Mouse (Mus musculus): ENCODE measurements at regions not wholly inside any gene's neighbourhood (a gene's known extent, or its start where the extent isn't known, plus 50 kb on each side); places are given as distances from the start of the nearest gene placed in this dataset.

GRCm38 (mm10) chr3:42040270-42040812 is 297.9 kb downstream of the D3Ertd751e start:
- H3K27ac ChIP-seq, result no peak overlapping the region
- WGBS, result 56% methylated on average over 2 of the region's 2 CpGs
- no peak overlapping the region for H3K9ac ChIP-seq
- no peaks in the 10 kb centered on the region for H3K4me1 ChIP-seq
- no peak overlapping the region for H3K4me3 ChIP-seq
- no peaks in the 10 kb centered on the region for H3K36me3 ChIP-seq
- H3K27me3 ChIP-seq, result no peaks in the 10 kb centered on the region
- no peak overlapping the region for H3K4me2 ChIP-seq
- H3K9me3 ChIP-seq, result no peaks in the 10 kb centered on the region
- ATAC-seq (ENCODE audit: borderline replicate concordance, extremely low read depth, low FRiP score, low TSS enrichment), result no peak

GRCm38 (mm10) chr3:42040959-42041358 is 298.5 kb downstream of the D3Ertd751e start:
- H3K4me1 ChIP-seq, result no peaks in the 10 kb centered on the region
- no peak overlapping the region for H3K4me3 ChIP-seq
- H3K4me2 ChIP-seq, result no peak overlapping the region
- 86% methylated on average over 2 of the region's 2 CpGs for WGBS
- H3K9ac ChIP-seq, result no peak overlapping the region
- no peaks in the 10 kb centered on the region for H3K36me3 ChIP-seq
- no peaks in the 10 kb centered on the region for H3K27me3 ChIP-seq
- no peak for ATAC-seq (ENCODE audit: borderline replicate concordance, extremely low read depth, low FRiP score, low TSS enrichment)
- H3K27ac ChIP-seq, result no peak overlapping the region
- H3K9me3 ChIP-seq, result no peaks in the 10 kb centered on the region

- no peaks in the 10 kb centered on the region for H3K4me1 ChIP-seq
- H3K27ac ChIP-seq, result no peak overlapping the region
- no peak overlapping the region for H3K4me2 ChIP-seq
- no peak for ATAC-seq (ENCODE audit: borderline replicate concordance, extremely low read depth, low FRiP score, low TSS enrichment)
- no peak overlapping the region for H3K9ac ChIP-seq
- 84% methylated on average over 10 of the region's 10 CpGs for WGBS
- H3K27me3 ChIP-seq, result no peaks in the 10 kb centered on the region
- H3K9me3 ChIP-seq, result no peaks in the 10 kb centered on the region
- H3K36me3 ChIP-seq, result no peaks in the 10 kb centered on the region
- no peak overlapping the region for H3K4me3 ChIP-seq
Observed at GRCm38 (mm10) chr3:42057286-42057868, 315.0 kb downstream of the D3Ertd751e start.

- WGBS, result 55% methylated on average over 7 of the region's 7 CpGs
- no peak overlapping the region for H3K27ac ChIP-seq
- H3K27me3 ChIP-seq, result no peaks in the 10 kb centered on the region
- ATAC-seq (ENCODE audit: borderline replicate concordance, extremely low read depth, low FRiP score, low TSS enrichment), result no peak
- no peak overlapping the region for H3K9ac ChIP-seq
- H3K36me3 ChIP-seq, result no peaks in the 10 kb centered on the region
- no peaks in the 10 kb centered on the region for H3K4me1 ChIP-seq
- no peak overlapping the region for H3K4me3 ChIP-seq
- no peaks in the 10 kb centered on the region for H3K9me3 ChIP-seq
- no peak overlapping the region for H3K4me2 ChIP-seq
Observed at GRCm38 (mm10) chr3:42065093-42065935, 322.9 kb downstream of the D3Ertd751e start.

GRCm38 (mm10) chr3:42065962-42066361 is 323.6 kb downstream of the D3Ertd751e start:
- Histone ChIP-seq H3K9me3 (no peaks in the 10 kb centered on the region), H3K4me2 (no peak overlapping the region), H3K4me1 (no peaks in the 10 kb centered on the region), H3K4me3 (no peak overlapping the region), H3K27me3 (no peaks in the 10 kb centered on the region), H3K9ac (no peak overlapping the region), H3K27ac (no peak overlapping the region), H3K36me3 (no peaks in the 10 kb centered on the region)
- ATAC-seq (ENCODE audit: borderline replicate concordance, extremely low read depth, low FRiP score, low TSS enrichment), result no peak
- WGBS, result 52% methylated on average over 3 of the region's 3 CpGs

GRCm38 (mm10) chr3:42067036-42067435 is 324.6 kb downstream of the D3Ertd751e start:
- H3K4me2 ChIP-seq, result no peak overlapping the region
- H3K27ac ChIP-seq, result no peak overlapping the region
- WGBS, result 73% methylated on average over 5 of the region's 5 CpGs
- no peaks in the 10 kb centered on the region for H3K9me3 ChIP-seq
- H3K36me3 ChIP-seq, result no peaks in the 10 kb centered on the region
- no peak overlapping the region for H3K4me3 ChIP-seq
- ATAC-seq (ENCODE audit: borderline replicate concordance, extremely low read depth, low FRiP score, low TSS enrichment), result no peak
- H3K4me1 ChIP-seq, result no peaks in the 10 kb centered on the region
- H3K27me3 ChIP-seq, result no peaks in the 10 kb centered on the region
- H3K9ac ChIP-seq, result no peak overlapping the region

- Histone ChIP-seq H3K9me3 (no peaks in the 10 kb centered on the region), H3K4me3 (no peak overlapping the region), H3K4me1 (no peaks in the 10 kb centered on the region), H3K27ac (no peak overlapping the region), H3K9ac (no peak overlapping the region), H3K27me3 (no peaks in the 10 kb centered on the region), H3K4me2 (no peak overlapping the region), H3K36me3 (no peaks in the 10 kb centered on the region)
- 30% methylated on average over 11 of the region's 11 CpGs for WGBS
- ATAC-seq (ENCODE audit: borderline replicate concordance, extremely low read depth, low FRiP score, low TSS enrichment), result no peak
Observed at GRCm38 (mm10) chr3:42074532-42075287, 332.3 kb downstream of the D3Ertd751e start.

- H3K4me2 ChIP-seq, result no peak overlapping the region; the same call in 1 of the 2 replicates
- ATAC-seq (ENCODE audit: borderline replicate concordance, extremely low read depth, low FRiP score, low TSS enrichment), result 0 out of 2 replicates have a peak, but pooled peaks have one; percentile 39
Observed at GRCm38 (mm10) chr3:42110976-42111847, 368.8 kb downstream of the D3Ertd751e start.

GRCm38 (mm10) chr3:42129821-42130560 is 387.6 kb downstream of the D3Ertd751e start:
- WGBS, result 82% methylated on average over 3 of the region's 3 CpGs
- H3K9ac ChIP-seq, result no peak overlapping the region
- H3K36me3 ChIP-seq, result no peaks in the 10 kb centered on the region
- no peaks in the 10 kb centered on the region for H3K4me1 ChIP-seq
- no peaks in the 10 kb centered on the region for H3K9me3 ChIP-seq
- ATAC-seq (ENCODE audit: borderline replicate concordance, extremely low read depth, low FRiP score, low TSS enrichment), result no peak
- H3K4me2 ChIP-seq, result no peak overlapping the region
- H3K27me3 ChIP-seq, result no peaks in the 10 kb centered on the region
- no peak overlapping the region for H3K27ac ChIP-seq
- H3K4me3 ChIP-seq, result no peak overlapping the region

More at GRCm38 (mm10) chr3:42110976-42111847, 368.8 kb downstream of the D3Ertd751e start:
- 41% methylated on average over 13 of the region's 13 CpGs for WGBS
- Histone ChIP-seq H3K4me3 (no peak overlapping the region), H3K9ac (no peak overlapping the region), H3K9me3 (no peaks in the 10 kb centered on the region), H3K27ac (no peak overlapping the region), H3K36me3 (no peaks in the 10 kb centered on the region), H3K27me3 (no peaks in the 10 kb centered on the region), H3K4me1 (no peaks in the 10 kb centered on the region)

GRCm38 (mm10) chr3:42132322-42132721 is 389.9 kb downstream of the D3Ertd751e start:
- no peaks in the 10 kb centered on the region for H3K9me3 ChIP-seq
- H3K9ac ChIP-seq, result no peak overlapping the region
- H3K4me1 ChIP-seq, result no peaks in the 10 kb centered on the region
- no peaks in the 10 kb centered on the region for H3K36me3 ChIP-seq
- ATAC-seq (ENCODE audit: borderline replicate concordance, extremely low read depth, low FRiP score, low TSS enrichment), result no peak
- 70% methylated on average over 1 of the region's 1 CpGs for WGBS
- no peak overlapping the region for H3K4me2 ChIP-seq
- no peak overlapping the region for H3K4me3 ChIP-seq
- no peak overlapping the region for H3K27ac ChIP-seq
- no peaks in the 10 kb centered on the region for H3K27me3 ChIP-seq

Measured in lung, embryonic 15.5 days (tissue).